Mouse (Mus musculus) heart, embryonic 14.5 days (tissue): ENCODE results near the gene Asb1. TPM values are rescaled to one million over a fixed set of nuclear protein-coding genes. Genes with fewer than 3 reads are reported as not detected.

Experiments
- ATAC-seq: fragments of 200-750 bp; cut with Nextera tagmentation; 2 replicates; pipeline ENCODE4 v1.8.0; 2017; ENCODE audit warnings: low read depth, moderate TSS enrichment; ENCODE audit not compliant: insufficient number of reproducible peaks, insufficient read depth, low FRiP score
- H3K27ac ChIP-seq, 2 experiments: fragments of 200-500 bp in 1 of 2; fragments of 300-500 bp in 1 of 2; sonication (generic) in 1 of 2; replicated peaks in 1 of 2; 2 replicates each; pipeline ENCODE4 v1.5.1; 2012 to 2014; ENCODE audit warnings: low read depth in 2 of 2, low read length in 2 of 2, control low read depth in 1 of 2, mild to moderate bottlenecking in 1 of 2, mixed read lengths in 1 of 2; ENCODE audit not compliant: control insufficient read depth in 1 of 2, insufficient read depth in 1 of 2
- H3K27me3 ChIP-seq: fragments of 300-500 bp; sonication (generic); 2 replicates; pipeline ENCODE4 v1.6.1; 2014; ENCODE audit warnings: mild to moderate bottlenecking, low read length, control low read depth; ENCODE audit not compliant: control insufficient read depth, insufficient read depth
- H3K36me3 ChIP-seq: fragments of 300-500 bp; sonication (generic); 2 replicates; pipeline ENCODE4 v1.6.1; 2014; ENCODE audit warnings: mild to moderate bottlenecking, control low read depth, low read length, mixed read lengths; ENCODE audit not compliant: control insufficient read depth, insufficient read depth
- H3K4me1 ChIP-seq, 2 experiments: fragments of 200-500 bp in 1 of 2; fragments of 300-500 bp in 1 of 2; sonication (generic) in 1 of 2; 2 replicates each; pipeline ENCODE4 v1.6.1; 2012 to 2014; ENCODE audit warnings: low read length in 2 of 2, control low read depth in 1 of 2, mixed read lengths in 1 of 2; ENCODE audit not compliant: control insufficient read depth in 2 of 2, insufficient read depth in 2 of 2
- H3K4me2 ChIP-seq: fragments of 300-500 bp; sonication (generic); 2 replicates; pipeline ENCODE4 v1.6.1; 2014; ENCODE audit warnings: mild to moderate bottlenecking, low read length
- H3K4me3 ChIP-seq, 2 experiments: fragments of 200-500 bp in 1 of 2; fragments of 300-500 bp in 1 of 2; sonication (generic) in 1 of 2; 2 replicates each; pipeline ENCODE4 v1.5.1; 2012 to 2014; ENCODE audit warnings: low read length in 2 of 2, mild to moderate bottlenecking in 2 of 2, control low read depth in 1 of 2, low read depth in 1 of 2, moderate library complexity in 1 of 2; ENCODE audit not compliant: control insufficient read depth in 1 of 2, insufficient read depth in 1 of 2
- H3K9ac ChIP-seq: fragments of 300-500 bp; sonication (generic); 2 replicates; pipeline ENCODE4 v1.6.1; 2014; ENCODE audit warnings: mild to moderate bottlenecking, low read length
- H3K9me3 ChIP-seq: fragments of 300-500 bp; sonication (generic); 2 replicates; pipeline ENCODE4 v1.6.1; 2016; ENCODE audit warnings: low read length, control low read depth; ENCODE audit not compliant: control insufficient read depth
- WGBS: fragments of 180-500 bp; shearing (Covaris S2); extraction: QIAGEN DNeasy Blood & Tissue Kit; methylation state at CpG from one replicate; pipeline ENCODE4 v1.1.7; 2014; 5-methylcytosine and 5-hydroxymethylcytosine counted together
- polyA plus RNA-seq: library from polyadenylated mRNA; unstranded; fragments of >200 nt; fragmentation: Nextera tagmentation; extraction: Ambion mirVana; gene quantifications from 2 replicates; pipeline ENCODE4 v1.2.1, GENCODE M21; 2014

Asb1 gene
- polyA plus RNA-seq, 1 experiment from 2014 or later, result 5.7 TPM

DNA sequence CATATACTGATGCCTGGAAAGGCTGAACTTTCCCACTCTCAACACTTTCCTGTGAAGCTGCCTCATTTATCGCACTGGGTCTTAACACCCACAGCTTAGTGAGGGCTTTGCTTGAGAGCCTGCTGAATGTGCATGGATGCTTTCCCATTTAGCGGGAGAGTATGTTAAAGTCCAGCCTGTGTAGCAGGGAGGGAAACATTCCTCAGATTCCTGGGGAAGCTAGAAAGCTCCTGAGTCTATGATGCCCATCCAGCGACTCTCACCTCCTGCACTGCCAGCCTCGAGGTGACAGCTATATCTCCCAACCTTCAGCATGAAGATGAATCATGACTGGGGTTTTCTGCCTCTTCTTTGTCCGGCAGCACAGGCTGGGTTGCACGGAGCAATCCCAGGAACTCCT is 49.4 kb downstream of the Asb1 start:
- WGBS, result 32% methylated on average over 6 of the region's 6 CpGs
- H3K27me3 ChIP-seq, result no peaks in the 10 kb centered on the region
- ATAC-seq, result no peak
- H3K9me3 ChIP-seq, result peaks cover 13% of the 10 kb centered on the region
- no peak overlapping the region for H3K27ac ChIP-seq
- no peak overlapping the region for H3K4me3 ChIP-seq
- H3K4me1 ChIP-seq, result peaks cover 0 to 3% of the 10 kb centered on the region in 2 experiments; a peak in 1 of 4 replicates
- no peak overlapping the region for H3K9ac ChIP-seq
- no peak overlapping the region for H3K4me2 ChIP-seq
- H3K36me3 ChIP-seq, result no peaks in the 10 kb centered on the region

- H3K9ac ChIP-seq, result no peak overlapping the region
- H3K4me2 ChIP-seq, result no peak overlapping the region
- H3K9me3 ChIP-seq, result peaks cover 18% of the 10 kb centered on the region
- no peaks in the 10 kb centered on the region for H3K4me1 ChIP-seq
- 79% methylated on average over 9 of the region's 9 CpGs for WGBS
- no peak for ATAC-seq
- H3K36me3 ChIP-seq, result no peaks in the 10 kb centered on the region
- H3K27ac ChIP-seq, result no peak overlapping the region
- H3K4me3 ChIP-seq, result no peak overlapping the region
- H3K27me3 ChIP-seq, result peaks cover 3% of the 10 kb centered on the region; the same call in 1 of the 2 replicates
Observed at GRCm38 (mm10) chr1:91595521-91596020, 55.2 kb downstream of the Asb1 start.

- no peak overlapping the region for H3K27ac ChIP-seq
- H3K36me3 ChIP-seq, result no peaks in the 10 kb centered on the region
- peaks cover 3% of the 10 kb centered on the region; the same call in 1 of the 2 replicates for H3K27me3 ChIP-seq
- no peak overlapping the region for H3K4me3 ChIP-seq
- ATAC-seq, result no peak
- H3K9me3 ChIP-seq, result peaks cover 12% of the 10 kb centered on the region; the same call in 1 of the 2 replicates
- H3K4me1 ChIP-seq, result no peaks in the 10 kb centered on the region
- H3K4me2 ChIP-seq, result no peak overlapping the region
- H3K9ac ChIP-seq, result no peak overlapping the region
- 76% methylated on average over 5 of the region's 5 CpGs for WGBS
Observed at GRCm38 (mm10) chr1:91597611-91598010, 57.3 kb downstream of the Asb1 start.

- Histone ChIP-seq H3K27ac (no peak overlapping the region), H3K4me2 (no peak overlapping the region), H3K36me3 (no peaks in the 10 kb centered on the region), H3K27me3 (peaks cover 3% of the 10 kb centered on the region; the same call in 1 of the 2 replicates), H3K9ac (no peak overlapping the region), H3K4me1 (no peaks in the 10 kb centered on the region), H3K9me3 (no peaks in the 10 kb centered on the region), H3K4me3 (no peak overlapping the region)
- ATAC-seq, result peak; percentile 68
- WGBS, result 38% methylated on average over 9 of the region's 9 CpGs
Observed at GRCm38 (mm10) chr1:91600671-91601361, 60.5 kb downstream of the Asb1 start.

GRCm38 (mm10) chr1:91601362-91602096 is 61.2 kb downstream of the Asb1 start:
- WGBS, result 90% methylated on average over 2 of the region's 2 CpGs
- H3K36me3 ChIP-seq, result no peaks in the 10 kb centered on the region
- no peak for ATAC-seq
- no peak overlapping the region for H3K27ac ChIP-seq
- H3K4me3 ChIP-seq, result no peak overlapping the region
- H3K4me1 ChIP-seq, result no peaks in the 10 kb centered on the region
- H3K4me2 ChIP-seq, result no peak overlapping the region
- H3K9me3 ChIP-seq, result no peaks in the 10 kb centered on the region
- H3K27me3 ChIP-seq, result peaks cover 3% of the 10 kb centered on the region; the same call in 1 of the 2 replicates
- H3K9ac ChIP-seq, result no peak overlapping the region

DNA sequence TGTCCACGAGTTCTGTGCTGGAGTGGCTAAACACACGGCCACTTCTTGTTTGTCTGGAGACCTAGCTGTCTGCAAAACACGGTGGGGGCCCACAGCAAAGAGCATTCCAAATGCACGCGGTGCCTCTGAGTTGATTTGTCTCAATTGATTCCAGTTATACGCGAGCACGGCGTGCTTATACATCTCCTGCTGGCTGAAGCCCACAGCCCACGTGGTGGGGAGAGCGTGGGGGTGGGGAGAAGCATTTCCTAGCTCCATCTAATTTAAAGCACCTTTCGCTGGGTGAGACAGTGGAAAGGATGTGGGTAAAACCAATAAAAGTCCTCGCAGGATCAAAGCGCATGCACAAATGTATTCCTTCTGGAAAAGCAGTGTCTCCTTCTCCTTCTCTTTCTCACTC is 65.3 kb downstream of the Asb1 start:
- no peaks in the 10 kb centered on the region for H3K27me3 ChIP-seq
- H3K4me3 ChIP-seq, result no peak overlapping the region
- no peak overlapping the region for H3K4me2 ChIP-seq
- no peak overlapping the region for H3K9ac ChIP-seq
- H3K27ac ChIP-seq, result no peak overlapping the region
- no peak for ATAC-seq
- 71% methylated on average over 14 of the region's 14 CpGs for WGBS
- H3K4me1 ChIP-seq, result no peaks in the 10 kb centered on the region
- H3K9me3 ChIP-seq, result no peaks in the 10 kb centered on the region
- no peaks in the 10 kb centered on the region for H3K36me3 ChIP-seq

DNA sequence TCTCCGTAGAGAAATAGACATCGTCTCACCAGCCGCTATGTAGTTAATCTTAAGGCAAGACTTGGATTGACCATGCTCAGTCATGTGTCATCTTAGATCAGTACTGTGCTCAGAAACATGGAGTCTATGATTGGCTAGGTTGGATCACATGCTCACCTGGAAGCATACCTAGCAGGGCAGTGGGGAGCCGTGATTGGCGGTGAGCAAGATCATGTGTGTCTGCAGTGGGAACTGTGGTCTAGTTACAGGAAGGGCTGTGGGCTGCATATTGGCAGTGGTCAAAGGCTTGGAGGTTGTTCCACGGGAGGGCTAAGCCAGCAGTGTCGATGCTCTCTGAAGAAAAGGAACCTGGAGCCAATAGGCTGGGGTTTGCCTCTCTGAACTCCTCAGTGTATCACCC is 66.4 kb downstream of the Asb1 start:
- Histone ChIP-seq H3K27me3 (no peaks in the 10 kb centered on the region), H3K9ac (no peak overlapping the region), H3K36me3 (no peaks in the 10 kb centered on the region), H3K4me3 (no peak overlapping the region), H3K27ac (no peak overlapping the region), H3K9me3 (no peaks in the 10 kb centered on the region), H3K4me1 (peaks cover 2 to 5% of the 10 kb centered on the region in 2 experiments; a peak in 2 of 4 replicates), H3K4me2 (no peak overlapping the region)
- 89% methylated on average over 7 of the region's 7 CpGs for WGBS
- ATAC-seq, result no peak
